Mouse (Mus musculus) limb, embryonic 14.5 days (tissue): ENCODE data around the gene Eef2kmt. TPM values are rescaled to one million over a fixed set of nuclear protein-coding genes. Genes with fewer than 3 reads are reported as not detected.
"Not testable (repeated sequence)": the region's sequence is repeated elsewhere in the genome, so short reads cannot be mapped to it uniquely, and the experiment has no call there.

Experiments
- ATAC-seq: fragments of 200-750 bp; cut with Nextera tagmentation; 2 replicates; pipeline ENCODE4 v1.8.0; 2017; ENCODE audit warnings: low read depth, moderate number of reproducible peaks, moderate TSS enrichment; ENCODE audit not compliant: low FRiP score
- DNase-seq: peaks from one replicate; pipeline ENCODE4 v3.0.0-alpha.2; 2015; ENCODE audit warnings: low spot score
- H3K27ac ChIP-seq: fragments of 300-500 bp; sonication (generic); replicated peaks from 2 replicates; pipeline ENCODE4 v1.5.1; 2014; ENCODE audit warnings: low read depth, mild to moderate bottlenecking, low read length, moderate library complexity, mixed read lengths
- H3K27me3 ChIP-seq: fragments of 300-500 bp; sonication (generic); 2 replicates; pipeline ENCODE4 v1.6.1; 2014; ENCODE audit warnings: low read length, mixed read lengths; ENCODE audit not compliant: control insufficient read depth, insufficient read depth
- H3K36me3 ChIP-seq: fragments of 300-500 bp; sonication (generic); 2 replicates; pipeline ENCODE4 v1.6.1; 2014; ENCODE audit warnings: mild to moderate bottlenecking, low read length, moderate library complexity, mixed read lengths; ENCODE audit not compliant: control insufficient read depth, insufficient read depth
- H3K4me1 ChIP-seq: fragments of 300-500 bp; sonication (generic); 2 replicates; pipeline ENCODE4 v1.6.1; 2014; ENCODE audit warnings: antibody characterized with exemption, low read length, mixed read lengths; ENCODE audit not compliant: control insufficient read depth, insufficient read depth
- H3K4me2 ChIP-seq: fragments of 300-500 bp; sonication (generic); replicated peaks from 2 replicates; pipeline ENCODE4 v1.6.1; 2014; ENCODE audit warnings: low read depth, mild to moderate bottlenecking, low read length, moderate library complexity; ENCODE audit not compliant: severe bottlenecking
- H3K4me3 ChIP-seq: fragments of 300-500 bp; sonication (generic); replicated peaks from 2 replicates; pipeline ENCODE4 v1.5.1; 2014; ENCODE audit warnings: low read length
- H3K9ac ChIP-seq: fragments of 300-500 bp; sonication (generic); 2 replicates; pipeline ENCODE4 v1.6.1; 2014; ENCODE audit warnings: mild to moderate bottlenecking, low read depth, low read length, moderate library complexity; ENCODE audit not compliant: severe bottlenecking
- H3K9me3 ChIP-seq: fragments of 300-500 bp; sonication (generic); 2 replicates; pipeline ENCODE4 v1.6.1; 2016; ENCODE audit warnings: low read length; ENCODE audit not compliant: control insufficient read depth
- POLR2A ChIP-seq: fragments of 200-500 bp; IDR thresholded peaks from 2 replicates; pipeline ENCODE4 v1.8.0; 2012; ENCODE audit warnings: inconsistent platforms, mild to moderate bottlenecking, moderate library complexity, borderline replicate concordance; ENCODE audit not compliant: insufficient read depth, insufficient read length; ENCODE audit errors: extremely low read depth
- WGBS: fragments of 180-500 bp; shearing (Covaris S2); extraction: QIAGEN DNeasy Blood & Tissue Kit; methylation state at CpG from one replicate; pipeline ENCODE4 v1.1.7; 2014; 5-methylcytosine and 5-hydroxymethylcytosine counted together
- polyA plus RNA-seq, 2 experiments: library from polyadenylated mRNA; depleted of rRNA in 1 of 2; stranded (reverse) in 1 of 2; unstranded in 1 of 2; fragments of >200 nt; fragmentation: Nextera tagmentation in 1 of 2; extraction: Ambion mirVana in 1 of 2; gene quantifications; 2 replicates each; pipeline versions ENCODE4 v1.2.1 to v1.2.3; 2012 to 2014

Gene Eef2kmt
- polyA plus RNA-seq, 2 experiments: 26.7 to 36.1 TPM

GRCm38 (mm10) chr16:5233418-5234313 is 22.1 kb downstream of the Eef2kmt start, which contains the start of gene Alg1:
Gene Alg1 (plus strand): TSS chr16:5233621.
- peak; percentile 98 for ATAC-seq
- Histone ChIP-seq H3K4me2 (peak within 1 kb of the TSS; percentile 74), H3K36me3 (peaks cover 11% of the 10 kb centered on the region; the same call in 1 of the 2 replicates), H3K4me3 (peak within 1 kb of the TSS; percentile 78), H3K27me3 (no peaks in the 10 kb centered on the region), H3K9me3 (no peaks in the 10 kb centered on the region), H3K9ac (peak within 1 kb of the TSS; percentile 71), H3K4me1 (peaks cover 7% of the 10 kb centered on the region), H3K27ac (no peak within 1 kb of the TSS; the same call in 1 of the 2 replicates)
- WGBS: 2% methylated on average over 46 of the region's 47 CpGs
- peak; percentile 94 for DNase-seq
- peak; percentile 99 for TF ChIP-seq POLR2A

DNA sequence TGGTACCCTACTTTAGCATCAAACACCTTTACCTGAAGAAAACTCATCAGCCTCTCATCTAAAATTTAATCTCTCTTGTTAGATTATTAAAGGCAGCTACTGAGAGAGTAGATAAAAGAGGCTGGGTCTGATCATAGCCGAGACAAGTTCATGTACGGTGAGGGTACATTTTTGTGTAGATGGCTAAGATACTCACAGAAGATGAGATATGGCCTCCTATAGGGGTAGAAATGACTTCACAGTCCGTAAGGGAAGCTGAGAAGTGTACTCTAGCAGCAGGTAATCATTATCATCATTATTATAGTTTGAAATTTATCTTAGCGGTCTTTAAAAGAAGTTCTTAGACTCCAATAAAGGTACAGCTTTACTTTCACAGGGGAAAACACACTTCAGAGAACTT is 22.8 kb downstream of the Eef2kmt start:
- TF ChIP-seq POLR2A: no peak
- DNase-seq: no peak
- peaks cover 8% of the 10 kb centered on the region; the same call in 1 of the 2 replicates for H3K36me3 ChIP-seq
- H3K4me3 ChIP-seq: peak overlapping the region; percentile 78
- H3K4me1 ChIP-seq: peaks cover 7% of the 10 kb centered on the region
- H3K27me3 ChIP-seq: no peaks in the 10 kb centered on the region
- peak overlapping the region; percentile 74; the same call in 1 of the 2 replicates for H3K4me2 ChIP-seq
- H3K9me3 ChIP-seq: no peaks in the 10 kb centered on the region
- H3K9ac ChIP-seq: no peak overlapping the region
- WGBS: 76% methylated on average over 4 of the region's 4 CpGs
- peak; percentile 2; the same call in 1 of the 2 replicates for ATAC-seq
- H3K27ac ChIP-seq: no peak overlapping the region

- WGBS: 71% methylated on average over 3 of the region's 3 CpGs
Observed at GRCm38 (mm10) chr16:5228103-5228502, 27.7 kb downstream of the Eef2kmt start.

DNA sequence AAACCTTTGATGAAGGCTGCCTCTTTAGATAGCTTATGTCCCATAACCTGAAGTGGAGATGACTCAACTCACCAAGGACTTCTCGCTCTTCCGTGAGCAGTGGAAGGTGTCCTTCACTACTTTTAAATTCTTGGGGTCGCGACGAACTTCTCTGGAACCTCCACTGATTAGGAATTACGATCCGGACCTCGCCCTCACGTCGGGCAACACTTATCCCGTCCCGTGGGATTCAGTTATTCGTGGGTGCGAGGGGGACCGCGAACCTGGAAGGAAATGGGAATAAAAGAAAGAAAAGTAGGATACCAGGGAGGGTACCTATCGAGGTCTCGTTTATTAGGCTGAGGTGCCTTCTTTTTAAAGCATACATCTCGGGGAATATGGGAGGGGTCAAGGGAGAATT is 28.3 kb downstream of the Eef2kmt start:
- not testable (repeated sequence) for ATAC-seq, H3K9me3 ChIP-seq, H3K27ac ChIP-seq, H3K36me3 ChIP-seq, H3K27me3 ChIP-seq, H3K4me3 ChIP-seq, H3K4me1 ChIP-seq, H3K4me2 ChIP-seq, DNase-seq, H3K9ac ChIP-seq
- 79% methylated on average over 19 of the region's 19 CpGs for WGBS

More at GRCm38 (mm10) chr16:5228103-5228502, 27.7 kb downstream of the Eef2kmt start:
- not testable (repeated sequence) for H3K27ac ChIP-seq, ATAC-seq, H3K4me3 ChIP-seq, H3K4me1 ChIP-seq, H3K4me2 ChIP-seq, H3K9ac ChIP-seq, H3K36me3 ChIP-seq, DNase-seq, H3K27me3 ChIP-seq, H3K9me3 ChIP-seq

DNA sequence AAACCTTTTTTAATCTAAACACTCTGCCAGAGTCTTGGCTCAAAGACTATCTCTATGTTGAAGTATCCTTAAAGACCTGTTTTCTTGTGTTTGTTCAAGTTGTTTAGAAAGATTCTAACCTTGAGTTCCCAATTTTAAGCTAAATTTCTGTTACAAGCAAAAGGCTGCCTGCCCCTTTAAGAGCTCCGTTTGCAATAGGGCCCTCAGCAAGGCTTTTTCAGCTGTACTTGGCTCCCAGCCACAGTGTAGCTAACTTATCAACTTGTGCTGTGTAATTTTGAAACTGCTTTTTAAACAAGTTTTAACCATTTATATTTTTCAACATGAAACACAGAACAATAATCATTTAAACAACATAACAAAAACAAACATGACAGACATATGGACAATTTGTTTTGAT is 29.2 kb downstream of the Eef2kmt start:
- 3% methylated on average over 1 of the region's 1 CpGs for WGBS
- DNase-seq, ATAC-seq, H3K4me3 ChIP-seq, H3K36me3 ChIP-seq, H3K4me1 ChIP-seq, H3K4me2 ChIP-seq, H3K9me3 ChIP-seq, H3K27me3 ChIP-seq, H3K27ac ChIP-seq, H3K9ac ChIP-seq: not testable (repeated sequence)
